Mouse (Mus musculus) telencephalon, adult 2 months (tissue): Measurements from ENCODE around the gene Tbce.
"Not testable (repeated sequence)": the region's sequence is repeated elsewhere in the genome, so short reads cannot be mapped to it uniquely, and the experiment has no call there.

Source experiments
- DNase-seq: peaks from one replicate; pipeline ENCODE4 v3.0.0-alpha.2; 2011; ENCODE audit warnings: low read depth, low spot score

Gene Tbce

DNA sequence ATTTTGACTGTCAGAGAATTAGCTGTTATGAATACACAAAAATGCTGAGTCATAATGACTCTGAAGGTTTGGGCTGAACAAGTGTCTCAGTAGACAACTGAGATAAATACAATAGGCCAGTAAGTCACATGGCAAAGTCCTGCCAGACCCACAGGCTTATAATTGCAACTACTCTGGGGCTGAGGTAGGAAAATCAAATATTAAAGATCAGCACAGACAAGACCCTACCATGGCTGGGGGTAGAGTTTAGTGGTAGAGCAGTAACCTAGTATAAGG lies 5.4 kb downstream of the Tbce start:
- no peak for DNase-seq

- DNase-seq = no peak
These were observed 5.9 kb downstream of the Tbce start for GRCm38 (mm10) chr13:14033309-14034072.

DNA sequence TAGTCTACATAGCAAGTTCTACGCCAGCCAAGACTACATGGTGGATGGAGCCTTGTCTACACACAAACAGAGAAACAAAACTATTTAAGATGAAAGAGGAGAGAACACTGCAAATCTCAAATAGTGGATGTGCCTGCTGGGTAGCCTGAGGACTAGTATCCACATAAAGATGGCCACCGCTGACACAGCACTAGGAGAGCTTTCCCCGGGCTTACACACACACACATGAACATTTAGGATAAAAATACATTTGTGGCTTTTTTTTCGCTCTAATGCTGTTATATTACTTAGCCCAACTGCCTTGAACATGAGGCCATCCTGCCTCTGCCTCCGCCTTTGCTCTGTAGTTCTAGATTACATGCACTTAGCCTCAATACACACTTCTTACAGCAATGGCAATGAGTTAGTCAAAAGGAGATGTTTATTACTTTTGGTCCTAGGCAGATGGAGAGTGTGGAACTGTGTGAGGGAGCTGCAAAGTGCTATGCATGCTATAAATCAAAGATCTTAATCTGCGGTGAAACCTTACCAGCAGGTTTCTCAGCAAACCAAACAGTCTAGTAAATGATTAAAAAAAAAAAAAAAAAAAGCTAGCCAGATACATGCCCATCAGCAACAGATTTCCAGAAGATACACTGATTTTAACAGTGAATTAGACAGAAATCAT lies 13.2 kb downstream of the Tbce start:
- DNase-seq = no peak

DNA sequence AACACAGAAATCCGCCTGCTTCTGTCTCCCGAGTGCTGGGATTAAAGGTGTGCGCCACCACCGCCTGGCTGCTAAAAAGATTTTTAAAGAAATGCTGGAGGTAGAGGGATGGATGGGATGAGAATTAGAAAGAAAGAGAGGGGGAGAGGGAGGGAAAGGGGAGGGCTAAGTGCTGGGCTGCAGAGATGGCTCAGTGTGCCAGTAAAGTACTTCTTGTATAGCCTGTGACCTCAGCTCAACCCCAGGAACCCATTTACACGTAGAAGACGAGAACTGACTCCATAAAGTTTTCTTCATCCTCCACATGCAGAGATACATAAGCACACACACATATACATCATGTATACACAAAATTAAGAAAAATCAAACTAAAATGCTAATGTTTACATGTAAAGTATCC lies 13.9 kb downstream of the Tbce start:
- DNase-seq = no peak

DNA sequence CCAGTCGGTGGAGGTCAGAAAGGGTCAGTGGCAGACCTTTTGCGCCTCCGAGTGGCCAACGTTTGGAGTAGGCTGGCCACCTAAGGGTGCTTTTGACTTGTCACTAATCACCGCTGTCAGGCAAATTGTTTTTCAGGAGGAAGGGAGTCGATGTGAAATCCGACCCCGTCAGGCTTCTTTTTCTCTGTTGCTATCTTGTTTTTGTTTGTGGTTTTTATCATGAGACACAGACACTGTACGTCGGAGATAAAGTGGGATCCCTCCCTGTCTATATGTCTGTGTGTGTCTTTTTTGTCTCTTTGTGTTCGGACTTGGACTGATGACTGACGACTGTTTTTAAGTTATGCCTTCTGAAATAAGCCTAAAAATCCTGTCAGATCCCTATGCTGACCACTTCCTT lies 18.0 kb downstream of the Tbce start:
- DNase-seq = not testable (repeated sequence)

DNA sequence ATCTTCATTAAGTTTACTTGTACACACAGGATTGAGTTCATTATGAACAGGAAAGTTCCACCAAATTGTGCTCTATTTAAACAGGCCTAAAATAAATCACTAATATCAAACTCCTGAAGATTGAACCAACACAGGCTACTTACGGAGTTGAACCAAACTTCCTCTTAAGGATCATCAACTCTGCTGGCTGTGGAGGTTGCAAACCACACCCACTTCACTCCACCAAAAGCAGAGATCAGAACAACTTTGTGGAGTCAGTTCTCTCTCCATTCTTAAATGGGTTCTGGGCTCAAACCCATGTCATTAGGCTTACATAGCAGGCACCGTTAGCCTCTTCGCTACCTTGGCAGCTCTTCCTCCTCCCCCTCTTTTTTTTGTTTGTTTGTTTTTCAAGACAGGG lies 20.6 kb downstream of the Tbce start:
- DNase-seq = no peak

GRCm38 (mm10) chr13:14018283-14018682 lies 21.2 kb downstream of the Tbce start:
- no peak for DNase-seq

DNA sequence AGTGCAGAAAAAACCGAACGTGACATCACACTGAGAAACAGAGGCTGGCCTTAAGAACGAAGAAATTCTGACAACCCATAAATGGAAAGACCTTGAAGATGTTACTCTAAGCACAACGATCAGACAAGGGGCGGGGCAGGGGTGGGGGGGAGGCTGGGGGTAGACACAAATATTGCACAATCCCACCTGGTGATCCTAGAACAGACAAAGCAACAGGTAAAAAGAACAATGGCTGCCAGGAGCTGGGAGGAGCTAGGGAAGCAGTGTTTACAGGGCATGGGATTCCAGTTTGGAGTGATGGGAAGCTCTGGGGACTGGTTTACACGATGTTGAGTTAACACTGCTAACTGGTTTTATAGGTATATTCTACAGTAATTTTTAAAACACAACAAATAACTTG lies 23.8 kb downstream of the Tbce start:
- DNase-seq = no peak

DNA sequence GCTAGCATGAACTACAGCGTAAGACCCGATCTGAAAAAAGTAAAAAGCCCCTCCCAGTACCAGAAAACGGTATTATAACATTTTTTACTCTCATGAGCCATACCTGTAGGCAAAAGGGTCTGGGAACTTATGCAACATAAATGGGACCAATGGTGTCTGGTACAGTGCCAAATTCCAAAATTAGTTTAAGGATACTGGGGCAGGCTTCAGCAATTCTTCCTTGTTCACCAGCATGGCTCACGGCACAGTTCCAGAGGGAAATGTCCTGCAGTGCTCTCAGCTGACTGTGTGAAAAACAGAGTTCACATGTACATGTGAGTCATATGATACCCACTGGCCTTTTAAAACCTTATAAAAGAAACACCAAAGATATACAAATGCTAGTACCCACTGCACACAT lies 24.9 kb downstream of the Tbce start:
- DNase-seq = no peak

DNA sequence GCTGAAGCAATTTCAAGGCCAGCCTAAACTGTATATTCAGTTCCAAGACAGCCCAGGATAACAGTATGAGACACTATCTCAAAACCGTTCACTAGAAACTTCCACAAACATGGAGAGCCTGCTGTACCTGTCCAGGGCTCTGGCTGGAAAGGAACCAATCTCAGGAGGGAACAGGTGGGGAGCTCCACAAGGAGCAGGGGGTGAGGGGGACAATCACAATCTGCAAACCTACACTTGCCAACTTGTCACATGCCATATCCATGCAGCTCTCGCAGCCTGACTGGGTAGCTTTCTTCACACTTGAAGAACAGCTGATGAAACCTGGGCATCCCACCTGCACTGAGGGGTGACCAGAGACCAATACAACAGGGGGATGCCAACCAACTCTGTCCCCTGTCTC lies 25.4 kb downstream of the Tbce start:
- DNase-seq = no peak

DNA sequence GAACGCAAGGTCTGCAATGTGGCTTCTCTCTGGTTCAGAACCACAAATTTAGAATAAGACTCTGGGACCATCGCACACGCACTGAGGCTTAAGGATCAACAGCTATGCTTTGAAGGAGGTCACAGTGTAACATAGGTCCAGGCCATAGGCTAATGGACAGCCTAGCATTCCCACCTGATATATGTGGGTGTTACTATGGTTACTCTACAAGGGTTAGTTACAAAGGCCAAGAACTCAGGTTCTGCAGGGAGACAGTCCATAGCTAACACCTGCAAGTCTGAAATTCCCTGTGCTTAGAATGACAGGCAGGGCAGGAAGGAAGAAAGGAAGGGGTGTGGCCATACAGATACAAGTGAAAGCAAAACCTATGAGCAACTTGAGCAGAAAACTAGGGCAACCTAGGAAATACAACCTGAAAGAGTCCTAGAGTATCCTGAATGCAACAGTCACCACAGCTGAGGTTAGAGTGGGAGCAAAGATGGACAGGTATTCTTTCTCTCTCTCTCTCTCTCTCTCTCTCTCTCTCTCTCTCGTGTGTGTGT lies 27.9 kb downstream of the Tbce start:
- DNase-seq = no peak

DNA sequence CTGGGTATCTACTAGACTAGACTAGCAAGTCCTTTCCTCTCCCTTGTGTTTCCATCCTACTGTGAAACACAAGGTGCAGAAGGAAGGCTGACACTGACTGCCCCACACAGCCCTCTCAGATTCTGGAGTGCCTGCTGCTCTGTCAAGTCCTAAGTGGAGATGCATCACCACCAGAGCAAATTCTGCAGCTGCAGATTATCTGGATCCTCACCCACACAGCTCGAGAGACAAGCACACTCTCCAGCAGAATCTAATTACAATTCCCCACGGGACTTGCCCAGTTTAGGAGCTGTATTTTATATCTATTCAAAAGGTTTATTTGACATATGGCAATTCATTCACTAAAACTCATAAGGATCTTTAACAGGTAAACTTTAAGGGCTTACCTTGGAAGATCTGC lies 33.4 kb downstream of the Tbce start:
- DNase-seq = no peak

- no peak for DNase-seq
These were observed 34.4 kb downstream of the Tbce start for GRCm38 (mm10) chr13:14004999-14005398.

DNA sequence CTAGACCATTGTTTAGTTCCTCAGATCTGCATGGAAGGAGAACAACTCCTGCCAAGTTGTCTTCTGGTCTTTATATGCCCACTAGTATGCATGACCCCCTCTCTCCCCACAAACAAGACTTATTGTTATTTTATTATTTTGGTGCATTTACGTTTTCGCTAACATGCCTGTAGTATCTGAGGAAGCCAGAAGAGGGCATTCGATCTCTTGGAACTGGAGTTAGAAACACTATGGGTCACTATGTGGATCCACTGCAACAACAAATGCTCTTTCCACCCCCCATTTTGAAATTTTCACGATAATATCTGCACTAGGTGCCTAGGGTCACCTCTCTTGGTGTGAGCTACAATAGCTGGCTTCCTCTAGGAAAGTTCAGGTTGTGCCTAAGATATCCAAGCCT lies 35.4 kb downstream of the Tbce start:
- no peak for DNase-seq

DNA sequence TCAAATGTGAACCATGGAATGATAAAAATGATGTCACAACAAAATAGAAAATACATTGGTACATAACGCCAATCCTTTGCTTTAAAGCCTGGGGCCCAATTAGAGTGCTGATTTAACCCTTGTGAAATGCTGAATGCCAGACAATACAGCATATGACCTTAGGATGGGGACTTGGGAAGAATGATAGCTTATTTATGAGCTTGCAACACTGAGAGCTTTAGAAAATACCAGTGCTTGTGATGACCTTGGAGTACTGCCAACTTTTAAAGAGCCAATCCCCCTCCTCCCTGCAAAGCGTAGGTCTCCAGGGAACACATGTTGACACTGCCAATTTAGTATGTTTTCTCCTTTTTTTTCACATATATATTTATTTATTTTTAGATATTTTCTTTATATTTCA lies 36.7 kb downstream of the Tbce start:
- no peak for DNase-seq

DNA sequence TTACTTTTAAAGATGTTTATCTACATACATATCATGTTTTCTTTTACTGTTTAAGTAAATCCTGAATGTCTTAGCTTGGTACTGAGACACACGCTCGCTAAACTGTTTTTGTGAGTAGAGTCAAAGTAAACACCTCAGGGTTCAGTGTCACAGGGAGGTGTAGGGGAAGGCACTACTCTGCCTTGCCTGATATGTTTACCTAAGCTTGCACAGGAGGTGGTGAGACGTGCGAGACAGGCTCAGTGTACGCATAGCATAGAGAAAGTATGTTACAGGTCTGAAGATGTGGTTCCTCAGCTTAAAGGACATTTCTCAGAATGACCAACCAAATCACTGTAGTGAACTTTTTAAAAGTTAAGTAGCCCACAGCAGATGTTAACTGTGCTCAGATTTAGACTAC lies 42.0 kb downstream of the Tbce start:
- DNase-seq = no peak

DNA sequence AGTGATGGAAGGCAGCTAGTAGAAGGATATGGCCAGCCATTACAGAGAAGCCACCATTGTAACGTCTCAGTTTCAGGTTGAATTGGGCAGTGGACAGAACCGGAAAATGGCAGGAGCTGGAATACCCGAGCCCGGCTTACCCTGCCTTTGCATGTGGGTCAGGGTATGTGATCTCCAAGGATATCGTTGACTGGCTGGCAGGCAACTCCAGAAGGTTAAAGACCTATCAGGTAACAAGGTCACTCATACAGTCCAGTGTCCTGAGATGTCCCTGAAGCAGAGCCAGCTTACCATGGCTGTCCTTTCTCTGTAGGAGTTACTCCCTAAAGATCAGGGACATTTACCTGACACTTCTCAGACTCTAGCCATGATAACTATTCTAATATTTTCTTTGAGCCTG lies 44.4 kb downstream of the Tbce start:
- no peak for DNase-seq

DNA sequence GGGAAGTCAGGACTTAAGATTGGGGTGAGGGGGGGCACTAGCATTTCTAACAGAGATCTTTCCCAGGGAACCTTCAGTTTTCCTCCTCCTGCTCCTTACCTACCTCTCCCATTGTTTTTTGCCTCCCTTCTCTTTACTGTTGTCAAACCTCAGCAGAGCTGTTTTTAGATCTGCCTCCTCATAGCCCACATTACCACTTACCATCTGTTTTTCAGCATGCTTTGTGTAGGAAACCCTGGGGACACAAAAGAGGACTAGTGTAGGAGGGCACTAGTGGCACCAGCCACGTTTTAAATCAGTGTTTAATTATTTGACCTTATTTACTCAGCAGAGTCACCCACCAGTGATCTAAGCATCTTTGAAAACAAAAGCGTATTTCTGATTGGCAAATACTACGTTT lies 46.4 kb downstream of the Tbce start:
- peak; percentile 81 for DNase-seq

GRCm38 (mm10) chr13:13990391-13990790 lies 49.0 kb downstream of the Tbce start:
- no peak for DNase-seq

DNA sequence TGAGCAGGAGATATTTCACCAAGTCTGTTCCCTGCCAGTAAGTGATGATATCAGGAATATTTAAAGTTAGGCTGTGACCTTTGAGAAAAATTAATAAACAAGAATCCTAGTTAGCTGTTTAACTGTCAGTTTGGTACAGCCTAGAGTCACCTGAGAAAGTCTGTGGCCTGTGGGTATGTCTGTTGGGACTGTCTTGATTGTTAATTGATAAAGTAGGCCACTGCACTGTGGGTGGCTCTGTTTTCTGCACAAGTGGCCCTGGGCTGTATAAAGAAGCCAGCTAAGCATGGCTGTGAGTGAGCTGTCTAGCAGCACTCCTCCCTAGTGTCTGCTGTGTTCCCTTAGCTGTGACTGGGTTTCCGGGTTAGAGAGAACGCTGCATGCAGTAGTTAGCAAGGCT lies 50.3 kb downstream of the Tbce start:
- no peak for DNase-seq

DNA sequence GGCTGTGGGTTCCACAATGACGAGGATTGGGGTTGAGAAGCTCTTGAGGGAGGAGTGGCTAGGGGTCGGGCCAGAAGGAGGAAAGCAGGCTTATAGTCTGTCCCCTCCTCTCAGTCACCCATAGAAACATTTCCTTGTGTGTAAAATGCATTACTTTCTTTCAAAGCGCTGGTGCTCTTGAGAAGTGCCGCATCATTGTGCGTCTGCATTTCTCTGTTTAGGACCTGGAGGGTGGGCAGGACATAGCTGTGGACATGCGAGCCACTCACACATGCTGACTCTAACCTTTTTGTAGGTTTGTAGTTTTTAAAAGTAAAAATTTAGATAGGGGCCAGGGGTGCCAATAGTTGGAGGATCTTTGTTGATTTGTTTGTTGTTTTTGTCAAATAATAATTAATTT lies 55.9 kb downstream of the Tbce start:
- no peak for DNase-seq

GRCm38 (mm10) chr13:13981842-13982241 lies 57.6 kb downstream of the Tbce start:
- DNase-seq = not testable (repeated sequence)

DNA sequence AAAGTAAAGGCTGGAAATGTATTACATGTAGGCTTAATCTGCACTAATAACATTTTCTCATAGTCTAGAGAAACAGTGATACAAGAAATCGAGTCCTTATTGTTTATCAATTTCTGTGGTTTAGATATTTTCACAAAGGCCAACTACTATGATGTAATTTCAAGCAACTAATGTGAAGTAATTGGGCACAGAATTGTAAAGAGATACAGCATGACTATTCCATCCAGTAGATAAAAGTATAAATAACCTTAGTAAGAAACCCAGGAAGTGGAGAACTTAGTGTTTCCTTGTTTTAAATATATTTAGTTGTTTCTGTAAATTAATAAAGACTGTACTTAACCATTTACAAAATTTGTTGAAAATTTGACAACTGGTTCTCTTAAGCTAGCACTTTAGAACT lies 69.6 kb downstream of the Tbce start:
- DNase-seq = no peak
